Mouse (Mus musculus) megakaryocyte, embryonic 14.5 days (primary cell): ENCODE measurements around the gene Kri1.

Experiments used
- FLI1 ChIP-seq: IDR thresholded peaks from 2 replicates; pipeline ENCODE4 v1.6.1; 2012; ENCODE audit warnings: low read length, inconsistent platforms, mixed read lengths
- GATA1 ChIP-seq: IDR thresholded peaks from 3 replicates; pipeline ENCODE4 v1.6.1; 2012; ENCODE audit warnings: mixed read lengths, low read length, inconsistent platforms, borderline replicate concordance

DNA sequence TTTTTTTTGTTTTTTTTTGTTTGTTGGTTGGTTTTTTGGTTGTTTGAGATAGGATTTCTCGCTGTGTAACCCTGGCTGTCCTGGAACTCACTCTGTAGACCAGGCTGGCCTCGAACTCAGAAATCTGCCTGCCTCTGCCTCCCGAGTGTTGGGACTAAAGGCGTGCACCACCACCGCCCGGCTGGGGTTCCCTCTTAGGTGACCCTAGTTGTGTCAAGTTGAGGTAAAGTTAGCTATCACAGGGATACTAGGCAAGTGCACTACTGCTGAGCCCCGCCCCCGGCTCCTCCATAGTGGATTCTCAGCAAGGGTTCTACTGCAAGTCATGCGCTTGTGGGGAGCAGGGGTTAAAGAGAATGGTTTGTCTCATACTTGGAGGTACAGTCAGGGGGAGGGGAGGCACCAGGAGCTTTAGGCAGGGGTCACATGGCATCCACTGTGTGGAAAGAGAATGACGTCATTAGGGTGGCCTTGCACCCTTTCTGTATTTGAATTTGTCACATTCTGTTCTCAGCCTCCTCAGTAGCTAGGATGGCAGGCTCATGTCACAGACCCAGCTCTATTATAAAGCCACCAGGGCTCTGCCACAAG, 42.0 kb upstream of the Kri1 start:
- TF ChIP-seq GATA1 (no peak), FLI1 (no peak)
